In the genomic region with DNA sequence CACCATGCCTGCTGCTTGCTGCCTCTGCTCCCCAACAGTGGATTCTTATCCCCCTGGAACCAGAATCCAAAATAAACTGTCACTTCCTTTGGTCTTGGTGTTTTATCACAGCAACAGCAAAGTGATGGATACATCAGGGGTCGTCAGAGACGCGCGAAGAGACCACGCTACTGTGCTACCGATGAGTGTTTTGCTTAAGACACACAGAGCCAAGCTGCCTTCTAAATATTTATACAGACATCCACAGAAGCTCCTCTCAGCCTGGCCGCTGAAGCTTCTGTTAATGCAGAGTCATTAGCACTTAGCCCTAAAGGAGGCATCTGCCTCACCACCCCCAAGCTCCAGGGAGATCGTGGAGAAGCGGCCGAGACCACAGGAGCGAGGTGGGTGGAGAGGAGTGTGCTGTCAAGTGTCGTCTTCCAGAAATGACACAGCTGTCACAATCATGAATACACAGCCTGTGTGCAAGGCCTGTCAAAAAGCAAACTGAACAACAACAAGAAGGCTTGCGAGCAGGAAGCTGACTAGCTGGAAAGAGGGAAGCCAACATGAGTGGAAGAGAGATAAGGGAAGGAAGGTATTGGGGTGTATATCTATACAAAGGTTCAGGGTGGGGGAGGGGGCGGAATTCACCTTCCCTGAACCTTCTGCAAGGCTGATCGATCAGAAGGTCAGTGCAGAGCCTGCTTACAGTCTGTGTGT, we compare ENCODE assay signal across 9 mouse cellular contexts.
DNase-seq lines count a peak whose midpoint lies in the region; ATAC-seq lines count a peak whose summit lies in the region.
"Had no signal": no experiment of that assay in that cellular context is flagged by ENCODE, and none has a peak within 500 bp of the region (broad histone marks: within the 10 kb centered on the region; RNA-seq: fewer than 3 reads in every experiment).

No protein-coding gene starts in this region.

- H3K27ac ChIP-seq in heart, embryonic 13.5 days (replicated peaks): 0 out of 2 replicates have a peak overlapping the region, but pooled peaks have one; percentile 4
- H3K27ac ChIP-seq in hindbrain, embryonic 16.5 days (ENCODE audit: low read depth, low read length): no peak overlapping the region
- peak overlapping the region; percentile 7; the same call in 1 of the 2 replicates for H3K27ac ChIP-seq in midbrain, embryonic 11.5 days (ENCODE audit: low read depth, low read length)

- H3K9me3 ChIP-seq in heart, embryonic 13.5 days: no peaks in the 10 kb centered on the region
- no peaks in the 10 kb centered on the region for H3K9me3 ChIP-seq in hindbrain, embryonic 16.5 days (ENCODE audit: control insufficient read depth, low read length)
- no peaks in the 10 kb centered on the region for H3K9me3 ChIP-seq in midbrain, embryonic 11.5 days (ENCODE audit: control insufficient read depth, low read length)

- peak overlapping the region; percentile 47; the same call in 1 of the 2 replicates for H3K9ac ChIP-seq in heart, embryonic 13.5 days
- peak overlapping the region; percentile 1; the same call in 1 of the 2 replicates for H3K9ac ChIP-seq in hindbrain, embryonic 16.5 days (ENCODE audit: low read depth, low read length)
- H3K9ac ChIP-seq in midbrain, embryonic 11.5 days (ENCODE audit: low read length): no peak overlapping the region

- H3K4me2 ChIP-seq in heart, embryonic 13.5 days: peak overlapping the region; percentile 28; the same call in 1 of the 2 replicates
- no peak overlapping the region for H3K4me2 ChIP-seq in hindbrain, embryonic 16.5 days (ENCODE audit: low read length)
- H3K4me2 ChIP-seq in midbrain, embryonic 11.5 days: no peak overlapping the region

- DNase-seq in heart, postnatal 4 days: no peak
- DNase-seq in MEL-GATA-1-ER (ENCODE audit: extremely low read depth, low read depth): peak; percentile 64
- peak; percentile 85 for DNase-seq in midbrain, embryonic 11.5 days (ENCODE audit: low spot score, missing footprints)
- DNase-seq in gastrocnemius, postnatal 25 days: no peak
- DNase-seq in thymus, postnatal 10 days (ENCODE audit: low spot score in 2 of 2): no peak
- DNase-seq in spleen, adult 18-20 months: no peak

- 0 out of 2 replicates have a peak, but pooled peaks cover 2% of the 10 kb centered on the region for H3K27me3 ChIP-seq in heart, embryonic 13.5 days (replicated peaks)
- H3K27me3 ChIP-seq in hindbrain, embryonic 16.5 days (replicated peaks; ENCODE audit: control insufficient read depth, insufficient read depth, low read length): no peaks in the 10 kb centered on the region
- H3K27me3 ChIP-seq in midbrain, embryonic 11.5 days (ENCODE audit: control insufficient read depth, insufficient read depth, low read length): no peaks in the 10 kb centered on the region

- no peak for ATAC-seq in heart, embryonic 13.5 days (ENCODE audit: extremely low read depth, insufficient number of reproducible peaks, low FRiP score, low TSS enrichment)
- no peak for ATAC-seq in hindbrain, embryonic 16.5 days
- ATAC-seq in midbrain, embryonic 11.5 days (ENCODE audit: low FRiP score): peak; percentile 54; the same call in 1 of the 2 replicates
- ATAC-seq: CD4-positive, CD25-positive, alpha-beta regulatory T cell, adult 4 months had no signal

- no peak overlapping the region for H3K4me3 ChIP-seq in heart, embryonic 13.5 days
- H3K4me3 ChIP-seq in hindbrain, embryonic 16.5 days (ENCODE audit: low read length): no peak overlapping the region
- H3K4me3 ChIP-seq in midbrain, embryonic 11.5 days (ENCODE audit: low read depth, low read length): no peak overlapping the region

- H3K4me1 ChIP-seq in heart, embryonic 13.5 days: peaks cover 26% of the 10 kb centered on the region
- H3K4me1 ChIP-seq in hindbrain, embryonic 16.5 days (ENCODE audit: control insufficient read depth, insufficient read depth, low read depth, low read length): peaks cover 4% of the 10 kb centered on the region
- peaks cover 3% of the 10 kb centered on the region; the same call in 1 of the 2 replicates for H3K4me1 ChIP-seq in midbrain, embryonic 11.5 days (ENCODE audit: control insufficient read depth, insufficient read depth, low read length)

- WGBS in heart, embryonic 13.5 days: 26% methylated on average over 15 of the region's 15 CpGs
- 51% methylated on average over 15 of the region's 15 CpGs for WGBS in hindbrain, embryonic 16.5 days
- WGBS in midbrain, embryonic 11.5 days: 68% methylated on average over 15 of the region's 15 CpGs

- no peaks in the 10 kb centered on the region for H3K36me3 ChIP-seq in heart, embryonic 13.5 days
- H3K36me3 ChIP-seq in hindbrain, embryonic 16.5 days (ENCODE audit: control insufficient read depth, insufficient read depth, low read length): no peaks in the 10 kb centered on the region
- no peaks in the 10 kb centered on the region for H3K36me3 ChIP-seq in midbrain, embryonic 11.5 days (ENCODE audit: control insufficient read depth, insufficient read depth, low read length)

Comparison
In these comparisons a context has a peak if more than half of its experiments do, and no peak if none do; other contexts are left out.
1. DNase-seq: peak in MEL-GATA-1-ER (single experiment) and midbrain, embryonic 11.5 days (single experiment); none in heart, postnatal 4 days (single experiment), gastrocnemius, postnatal 25 days (single experiment), thymus, postnatal 10 days (0 of 2) and spleen, adult 18-20 months (0 of 2).